Mouse (Mus musculus): ENCODE data around the gene Sec14l1.

Sec14l1 gene

DNA sequence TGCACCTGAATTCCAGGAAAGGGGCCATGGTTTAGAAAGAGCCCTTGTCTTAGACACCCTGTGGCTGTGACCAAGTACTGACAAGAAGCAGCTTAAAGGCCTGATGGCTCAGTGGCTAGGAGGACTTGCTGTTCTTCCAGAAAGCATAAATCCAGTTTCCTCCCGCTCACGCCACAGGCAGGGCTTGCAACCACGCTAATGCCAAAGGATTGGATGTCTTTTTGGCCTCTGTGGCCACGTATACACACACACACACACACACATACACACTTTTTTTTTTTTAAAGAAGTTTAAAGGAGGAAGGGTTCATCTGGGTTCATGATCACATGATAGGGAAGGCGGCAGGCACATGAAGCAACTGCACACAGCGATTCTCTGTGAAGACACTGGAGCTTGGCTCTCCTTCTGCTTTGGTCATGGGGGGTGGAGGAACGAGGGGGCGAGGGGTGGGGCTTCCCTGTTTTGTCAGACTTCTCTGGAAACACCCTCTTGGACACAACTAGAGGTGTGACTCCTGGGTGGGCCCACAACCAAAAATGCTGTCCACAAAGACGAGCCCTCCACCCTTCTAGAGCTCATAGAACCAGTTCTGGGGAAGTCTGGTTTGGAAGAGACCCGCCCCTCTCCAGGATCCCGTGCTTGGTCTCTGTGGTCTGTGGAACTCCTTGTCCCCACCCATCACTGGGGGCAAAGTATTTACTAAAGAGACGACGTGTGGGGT lies 26.5 kb upstream of the Sec14l1 start:
- ATAC-seq (ENCODE audit: low TSS enrichment), result no peak

DNA sequence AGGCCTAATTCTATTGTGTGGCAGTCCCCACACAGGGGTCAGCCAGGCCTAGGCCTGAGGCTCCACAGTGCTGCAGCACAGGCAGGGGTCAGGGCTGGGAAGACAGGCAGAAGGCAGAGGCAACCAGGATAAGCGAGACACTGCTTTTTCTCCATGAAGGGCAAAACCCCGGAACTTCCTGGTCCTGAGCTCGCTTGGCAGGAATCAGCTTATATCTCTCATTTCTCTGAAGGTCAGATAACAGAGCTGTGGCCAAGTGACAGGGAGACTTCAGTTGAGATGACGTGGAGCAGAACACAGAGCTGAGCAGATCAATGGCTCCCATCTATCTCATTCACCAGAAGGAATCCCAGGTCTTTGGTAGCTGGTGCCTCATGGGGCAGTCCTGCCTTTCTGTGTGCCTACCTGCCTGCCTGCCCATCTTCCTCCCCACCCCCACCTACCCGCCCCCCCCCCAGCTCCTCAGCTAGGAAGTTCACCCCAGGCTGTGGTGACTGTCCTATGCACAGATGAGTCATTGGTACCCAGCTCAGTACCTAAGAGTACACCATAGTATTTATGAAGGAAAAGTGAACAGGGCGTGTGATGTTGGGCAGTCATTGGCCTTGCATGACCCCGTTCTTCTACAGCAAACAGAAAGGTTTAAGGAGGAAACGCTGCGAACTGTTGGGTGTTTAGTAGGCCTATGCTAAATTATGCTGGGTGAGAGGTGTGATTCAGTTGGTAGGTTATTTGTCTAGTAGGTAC lies 25.1 kb upstream of the Sec14l1 start:
- ATAC-seq (ENCODE audit: low TSS enrichment), result no peak

GRCm38 (mm10) chr11:117091406-117091805 lies 23.6 kb upstream of the Sec14l1 start:
- no peak for ATAC-seq (ENCODE audit: low TSS enrichment)

- no peak for ATAC-seq (ENCODE audit: low TSS enrichment)
These were observed 23.1 kb upstream of the Sec14l1 start for GRCm38 (mm10) chr11:117091845-117092244.

DNA sequence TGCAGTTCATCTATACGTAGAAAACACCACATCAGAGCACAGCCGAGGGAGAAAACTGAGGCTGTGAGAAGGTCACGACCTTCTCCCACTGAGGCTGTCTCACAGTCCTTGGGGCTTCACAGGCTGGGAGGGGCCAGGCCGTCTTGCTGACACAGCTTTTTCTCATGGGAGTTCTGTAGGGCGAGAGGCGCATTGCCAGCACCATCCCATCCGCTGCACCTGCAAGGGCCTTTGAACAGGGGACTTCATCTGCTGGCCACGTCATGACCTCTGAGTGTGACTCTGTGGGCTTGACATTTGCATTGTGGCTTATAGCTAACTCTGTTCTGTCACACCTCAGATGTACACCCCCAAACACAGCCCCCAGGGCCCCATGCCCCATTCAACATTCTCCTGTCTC lies 22.3 kb upstream of the Sec14l1 start:
- ATAC-seq (ENCODE audit: low TSS enrichment), result no peak

GRCm38 (mm10) chr11:117093900-117094552 lies 20.9 kb upstream of the Sec14l1 start:
- ATAC-seq (ENCODE audit: low TSS enrichment), result no peak

DNA sequence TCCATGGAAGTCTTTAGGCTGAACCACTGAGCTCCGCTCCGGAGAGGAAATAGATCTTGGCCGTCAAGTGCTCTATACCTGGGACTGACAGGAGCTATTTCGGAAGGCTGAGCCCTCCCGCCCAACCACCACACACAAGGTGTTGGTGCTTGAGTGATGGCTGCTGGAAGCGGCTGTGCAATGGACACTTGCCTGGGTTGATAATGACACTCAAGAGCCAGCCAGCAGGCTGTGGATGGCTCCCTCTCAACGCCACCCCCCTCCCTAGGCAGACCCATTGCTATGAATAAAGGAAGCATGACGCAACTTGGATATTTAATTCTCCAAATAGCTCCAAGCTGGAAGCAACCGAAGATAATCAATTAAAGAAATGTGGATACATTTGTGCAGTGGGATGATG lies 20.3 kb upstream of the Sec14l1 start:
- no peak for ATAC-seq (ENCODE audit: low TSS enrichment)

DNA sequence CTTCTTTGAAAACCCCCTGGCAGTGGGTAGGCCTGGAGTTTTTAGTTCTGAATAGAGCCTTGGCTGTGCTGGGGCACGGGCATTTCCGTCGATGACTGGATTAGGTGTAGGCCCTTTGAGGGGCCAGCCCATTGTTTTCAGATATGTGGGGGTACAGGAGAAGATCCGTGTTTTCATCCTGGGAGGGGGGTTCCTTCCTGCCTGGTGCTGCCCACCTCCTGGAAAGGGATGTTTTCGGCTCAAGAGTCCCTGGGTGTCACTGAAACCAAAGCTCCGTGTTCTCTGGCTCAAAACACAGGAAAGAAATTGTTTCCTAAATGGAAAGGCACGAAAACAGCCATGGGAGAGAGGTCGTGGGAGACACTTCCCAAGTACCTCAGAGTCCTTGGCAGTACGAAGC lies 17.9 kb upstream of the Sec14l1 start:
- no peak; the same call in 1 of the 2 replicates for ATAC-seq (ENCODE audit: low TSS enrichment)

- ATAC-seq (ENCODE audit: low TSS enrichment), result no peak
These were observed 16.8 kb upstream of the Sec14l1 start for GRCm38 (mm10) chr11:117098155-117098554.

DNA sequence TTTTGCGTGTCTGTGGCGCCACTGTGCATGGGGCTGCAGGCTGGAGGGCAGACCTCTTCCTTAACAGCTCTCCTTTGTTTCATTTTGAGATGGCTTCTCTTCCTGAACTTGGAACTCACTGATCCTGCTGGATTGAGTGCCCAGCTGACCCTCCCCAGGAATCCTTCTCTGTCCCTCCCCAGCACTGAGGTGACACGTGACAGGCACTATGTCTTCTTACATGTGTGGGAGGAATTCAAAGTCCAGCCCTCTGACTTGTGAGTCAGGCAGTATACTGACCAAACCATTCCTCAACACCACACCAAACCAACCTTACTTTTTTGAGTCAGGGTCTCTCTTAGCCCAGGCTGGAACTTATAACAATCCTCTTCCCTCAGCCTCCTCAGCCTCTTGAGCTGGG lies 16.2 kb upstream of the Sec14l1 start:
- ATAC-seq (ENCODE audit: low TSS enrichment), result no peak

DNA sequence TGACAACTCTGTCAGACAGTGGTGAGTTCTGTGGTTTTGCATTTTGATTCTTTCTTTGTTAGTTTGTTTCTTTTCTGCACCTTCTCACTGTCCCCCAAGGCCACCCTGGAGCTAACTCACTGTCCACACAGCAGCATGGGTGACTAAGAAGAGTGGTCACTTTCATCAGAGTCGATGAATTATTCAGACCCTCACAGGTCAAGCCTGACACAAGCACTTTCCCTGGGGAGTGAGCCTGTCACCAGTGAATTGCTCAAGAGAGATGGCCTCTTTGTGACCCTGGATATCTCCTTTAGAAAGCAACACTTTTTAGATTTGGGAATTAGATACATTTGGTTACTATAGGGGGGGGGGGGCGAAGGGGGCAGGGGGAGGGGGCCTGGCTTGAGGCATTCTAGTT lies 15.6 kb upstream of the Sec14l1 start:
- ATAC-seq (ENCODE audit: low TSS enrichment), result no peak

DNA sequence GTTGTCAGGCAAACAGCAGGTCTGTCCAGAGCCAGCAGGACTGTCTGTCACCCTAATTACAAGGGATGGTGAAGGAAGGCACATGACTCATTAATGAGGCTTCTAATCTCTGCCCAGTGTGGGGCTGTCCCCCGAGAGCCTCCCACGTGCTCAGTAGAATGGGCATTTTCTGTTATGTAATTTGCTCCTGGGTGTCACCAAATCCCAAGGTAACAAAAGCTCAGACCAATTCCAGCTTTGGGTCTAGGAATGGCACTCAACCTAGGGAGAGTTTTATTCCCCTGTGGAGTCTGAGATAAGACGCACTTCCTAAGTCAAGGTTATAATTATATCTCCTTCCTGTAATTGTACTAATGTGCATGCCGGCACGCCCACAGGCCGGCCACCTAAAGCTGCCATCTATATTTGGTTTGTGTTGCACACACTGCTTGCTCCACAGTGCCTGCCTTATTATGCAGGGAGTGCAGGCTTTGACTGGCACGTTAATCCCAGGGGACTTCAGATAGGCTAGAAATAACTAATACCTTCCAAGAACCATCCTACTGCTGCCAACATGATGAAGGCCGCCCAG lies 13.5 kb upstream of the Sec14l1 start:
- ATAC-seq (ENCODE audit: low TSS enrichment), result peak; percentile 31; the same call in 1 of the 2 replicates

GRCm38 (mm10) chr11:117101925-117102717 lies 12.8 kb upstream of the Sec14l1 start:
- peak; percentile 45; the same call in 1 of the 2 replicates for ATAC-seq (ENCODE audit: low TSS enrichment)

DNA sequence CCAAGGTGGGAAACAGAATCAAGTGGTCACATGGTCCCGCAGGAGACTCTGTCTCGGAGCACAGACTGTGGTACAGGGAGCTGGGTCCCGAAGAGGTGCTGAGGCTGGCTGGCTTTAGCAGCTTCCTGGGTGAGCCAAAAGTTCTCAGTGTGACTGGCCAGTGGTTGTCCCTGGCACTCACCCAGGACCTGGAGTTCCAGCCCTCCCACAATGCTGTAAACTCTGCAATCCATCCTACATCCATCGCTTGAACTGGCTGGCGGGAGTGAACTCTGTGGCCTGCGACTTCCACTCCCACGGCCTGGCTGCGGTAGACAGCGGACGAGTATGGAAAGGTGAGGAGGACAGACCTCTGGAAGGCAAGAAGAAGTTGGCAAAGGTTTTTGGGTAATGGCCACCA lies 11.4 kb upstream of the Sec14l1 start:
- no peak for ATAC-seq (ENCODE audit: low TSS enrichment)

DNA sequence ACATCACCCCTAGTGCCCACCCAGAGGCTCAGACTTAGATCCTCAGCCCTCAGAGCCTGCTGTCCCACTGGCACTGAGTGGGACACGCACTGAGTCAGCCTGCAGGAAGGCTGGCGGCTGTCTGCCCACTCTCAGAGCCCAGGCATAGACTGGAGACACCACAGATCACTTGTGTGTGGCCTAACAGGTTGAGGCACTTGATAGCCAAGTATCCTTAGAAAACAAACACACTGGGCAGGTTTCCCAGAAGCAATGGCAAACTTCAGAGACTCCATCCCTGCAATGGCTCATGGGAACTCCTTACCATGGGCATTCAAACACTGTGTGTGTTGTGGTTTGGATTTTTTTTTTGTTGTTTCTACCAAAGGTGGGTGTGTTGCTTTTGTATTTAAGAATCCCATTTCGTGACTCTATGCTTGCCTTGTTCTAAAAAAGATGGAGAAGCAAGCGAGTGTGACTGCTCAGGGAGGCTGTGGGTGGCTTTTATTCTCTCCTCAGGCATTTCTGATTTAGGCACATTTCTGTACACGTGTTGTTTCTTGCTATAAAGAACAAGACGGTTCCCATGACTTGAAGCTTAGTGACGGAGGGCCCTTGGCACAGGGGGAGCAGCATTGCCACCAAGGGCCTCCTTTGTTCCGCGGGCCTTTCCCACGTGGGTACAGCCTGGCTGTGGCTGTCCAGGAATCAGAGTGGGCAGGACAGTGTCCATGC lies 10.8 kb upstream of the Sec14l1 start:
- ATAC-seq (ENCODE audit: low TSS enrichment), result peak; percentile 44

DNA sequence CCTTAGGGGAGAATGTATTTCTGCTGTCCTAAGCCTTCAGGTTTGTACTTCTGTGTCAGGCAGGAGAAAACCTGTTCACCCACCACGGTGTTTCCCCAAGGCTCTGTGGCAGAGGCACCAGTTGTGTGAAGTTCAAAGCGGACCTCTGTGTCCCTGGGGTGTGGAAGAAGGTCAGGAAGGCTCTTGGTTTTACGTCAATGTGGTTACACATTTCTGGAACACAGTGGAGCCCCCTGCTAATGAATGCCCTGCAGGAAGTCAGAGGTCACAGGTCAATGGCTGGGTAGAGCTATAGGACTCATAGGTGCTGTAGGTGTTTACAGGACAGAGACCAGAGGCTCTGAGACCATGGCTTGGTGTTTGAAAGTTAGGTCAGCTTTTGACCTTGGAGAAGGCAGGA lies 9.7 kb upstream of the Sec14l1 start:
- no peak for ATAC-seq (ENCODE audit: low TSS enrichment)

- ATAC-seq (ENCODE audit: low TSS enrichment), result peak; percentile 15; the same call in 1 of the 2 replicates
These were observed 9.1 kb upstream of the Sec14l1 start for GRCm38 (mm10) chr11:117105850-117106249.

GRCm38 (mm10) chr11:117106633-117107334 lies 8.2 kb upstream of the Sec14l1 start:
- ATAC-seq (ENCODE audit: low TSS enrichment), result no peak

GRCm38 (mm10) chr11:117107837-117108236 lies 7.1 kb upstream of the Sec14l1 start:
- no peak for ATAC-seq (ENCODE audit: low TSS enrichment)

- ATAC-seq (ENCODE audit: low TSS enrichment), result no peak
These were observed 6.4 kb upstream of the Sec14l1 start for GRCm38 (mm10) chr11:117108595-117108994.

All from frontal cortex, adult (tissue).